Mouse (Mus musculus) ovary, postnatal 36 days (tissue): Measurements from ENCODE around the gene Neurl1b.

ENCODE experiments used
- DNase-seq: peaks from one replicate; pipeline ENCODE4 v3.0.0; 2022; ENCODE audit warnings: low spot score, mixed read lengths

The Neurl1b gene

DNA sequence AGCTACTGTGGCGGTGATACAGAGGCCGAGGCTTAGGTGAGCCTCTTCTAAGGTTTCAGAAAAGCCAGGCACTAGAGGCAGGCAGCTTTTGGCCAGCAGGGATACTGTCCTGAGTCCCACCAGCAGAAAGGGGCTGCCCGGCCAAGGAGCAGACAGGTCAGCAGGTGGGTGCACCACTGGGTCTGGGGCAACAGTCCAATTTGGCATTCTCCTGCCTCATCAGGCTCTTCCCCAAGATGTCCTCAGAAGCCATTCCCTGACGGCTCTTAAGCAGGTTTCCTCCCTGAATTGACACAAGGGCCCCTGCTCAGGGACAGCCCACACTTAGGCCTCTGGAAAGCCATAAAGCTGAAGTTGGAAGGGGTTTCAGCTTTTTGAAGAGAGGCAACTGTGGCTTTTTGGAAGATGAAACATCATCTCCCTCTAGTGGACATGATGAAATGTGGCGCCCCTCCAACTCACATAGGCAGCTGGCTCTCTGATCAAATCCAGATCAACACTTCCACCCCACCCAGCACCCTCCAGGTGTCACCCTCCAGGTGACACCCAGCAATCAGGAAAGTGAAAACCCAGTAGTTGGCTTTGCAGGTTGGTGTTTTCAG is 37.8 kb downstream of the Neurl1b start:
- DNase-seq = peak; percentile 39

DNA sequence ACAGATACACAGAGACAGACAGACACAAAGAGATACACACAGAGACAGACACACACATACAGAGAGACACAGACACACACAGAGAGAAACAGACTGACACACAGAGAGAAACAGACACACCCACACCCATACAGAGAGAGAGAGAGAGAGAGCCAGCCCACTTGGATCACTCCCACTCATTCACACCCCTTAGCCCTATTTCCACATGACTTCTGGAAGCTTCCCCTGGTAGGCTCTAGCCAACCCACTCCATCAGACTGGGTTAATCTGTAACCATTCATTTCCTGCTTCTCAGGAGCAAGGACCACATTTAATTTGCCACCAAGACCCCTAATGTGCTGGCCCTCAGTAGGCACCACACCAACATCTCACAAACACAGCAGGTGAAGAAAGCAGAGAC is 42.9 kb downstream of the Neurl1b start:
- no peak for DNase-seq

DNA sequence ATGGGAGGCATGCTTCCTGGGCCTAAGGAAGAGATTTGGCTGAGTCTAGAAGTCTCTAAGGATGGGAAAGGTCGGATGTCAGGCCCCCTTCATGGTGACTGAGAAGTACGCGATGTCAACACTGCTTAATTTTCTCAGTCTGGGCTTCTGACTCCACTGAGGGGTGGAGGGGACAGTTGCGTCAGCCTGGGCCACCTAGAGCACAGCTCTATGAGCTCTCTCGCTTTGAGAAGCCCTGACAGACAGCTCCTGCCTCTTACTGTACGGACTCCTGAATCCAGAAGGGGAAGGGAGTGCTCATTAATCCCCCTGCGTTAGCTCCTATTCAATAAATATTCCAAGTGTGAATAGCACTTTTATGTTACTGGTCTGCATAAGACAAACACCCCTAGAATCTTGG is 43.4 kb downstream of the Neurl1b start:
- no peak for DNase-seq

DNA sequence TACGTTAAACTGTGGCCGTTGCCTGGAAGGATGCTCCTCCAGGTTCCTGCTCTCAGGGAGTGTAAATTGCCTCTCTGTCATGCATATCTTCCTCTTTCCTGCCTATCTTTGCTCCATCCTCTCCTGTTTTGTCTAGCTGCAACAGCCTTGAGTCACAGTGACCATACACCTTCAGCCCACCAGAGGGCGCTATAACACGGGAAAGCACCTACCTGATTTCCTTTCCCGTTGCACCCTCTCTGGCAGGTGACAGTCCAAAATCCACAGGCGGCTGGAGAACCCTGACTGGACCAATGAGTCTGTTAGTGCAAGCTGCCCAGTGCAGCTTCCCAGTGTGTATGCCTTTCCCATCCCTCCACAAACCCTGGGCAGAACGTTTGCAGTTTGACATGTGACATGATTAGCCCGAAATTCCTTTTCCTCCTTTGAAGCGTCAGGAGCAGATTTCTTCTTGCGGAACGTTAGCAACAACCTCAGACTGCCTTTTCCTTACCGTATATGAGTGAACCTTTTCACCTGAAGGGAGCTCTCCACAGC is 48.1 kb downstream of the Neurl1b start:
- peak; percentile 70 for DNase-seq

DNA sequence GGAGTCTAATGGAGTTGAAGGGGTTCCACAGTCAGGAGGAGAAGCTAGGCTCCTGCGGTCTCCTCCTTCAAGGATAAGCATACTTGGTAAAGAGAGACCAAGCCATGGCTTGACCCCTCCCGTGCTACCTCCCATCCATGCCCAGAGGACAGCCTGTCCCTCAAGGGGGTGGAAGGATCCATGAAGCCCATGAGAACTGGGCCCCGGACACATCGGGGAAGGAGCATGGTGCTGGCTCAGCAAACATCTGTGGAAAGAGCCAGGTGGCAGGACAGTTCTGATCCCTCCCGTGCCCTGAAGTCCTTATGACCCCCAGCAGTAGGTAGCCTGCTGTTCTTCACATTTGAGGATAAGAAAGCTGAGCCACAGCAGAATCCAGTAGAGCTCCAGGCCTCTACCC is 48.8 kb downstream of the Neurl1b start:
- no peak for DNase-seq

DNA sequence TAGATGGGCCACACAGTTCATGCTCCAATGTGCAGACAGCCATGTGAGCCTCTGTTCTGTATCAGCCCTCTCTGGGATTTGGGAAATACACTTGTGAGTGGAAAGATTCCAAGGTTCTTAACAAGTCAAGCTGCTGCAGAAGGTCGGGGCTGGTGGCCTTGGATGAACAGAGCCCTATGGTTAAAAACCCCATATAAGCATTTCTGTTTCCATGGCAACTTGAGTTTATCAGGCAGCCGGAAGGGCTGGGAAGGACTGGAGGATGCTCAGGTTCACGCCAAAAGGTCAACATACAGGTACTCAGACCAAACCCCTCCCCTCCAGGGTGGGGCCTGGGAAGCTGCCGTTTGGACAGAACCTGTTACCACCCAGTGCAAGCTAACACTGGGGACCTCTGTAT is 49.4 kb downstream of the Neurl1b start:
- no peak for DNase-seq

DNA sequence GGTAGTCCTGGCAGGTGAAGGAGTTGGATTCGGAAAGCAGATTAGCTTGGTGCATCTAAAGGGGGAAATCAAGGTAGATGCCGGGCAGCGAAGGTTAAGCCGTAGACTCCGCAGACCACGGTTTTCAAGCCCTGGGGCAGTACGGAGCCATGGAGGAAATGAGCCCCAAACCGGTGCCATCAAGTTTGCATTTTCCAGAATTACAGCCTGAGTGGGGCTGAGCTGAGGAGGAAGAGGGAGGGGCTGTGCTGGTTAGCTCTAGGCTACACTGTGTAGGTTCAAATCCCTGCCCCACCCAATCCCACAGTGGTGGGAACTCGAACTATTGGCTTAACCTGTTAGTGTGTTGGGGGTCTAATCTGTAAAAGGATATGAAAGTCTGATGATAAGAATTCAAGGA is 49.9 kb downstream of the Neurl1b start:
- DNase-seq = no peak

DNA sequence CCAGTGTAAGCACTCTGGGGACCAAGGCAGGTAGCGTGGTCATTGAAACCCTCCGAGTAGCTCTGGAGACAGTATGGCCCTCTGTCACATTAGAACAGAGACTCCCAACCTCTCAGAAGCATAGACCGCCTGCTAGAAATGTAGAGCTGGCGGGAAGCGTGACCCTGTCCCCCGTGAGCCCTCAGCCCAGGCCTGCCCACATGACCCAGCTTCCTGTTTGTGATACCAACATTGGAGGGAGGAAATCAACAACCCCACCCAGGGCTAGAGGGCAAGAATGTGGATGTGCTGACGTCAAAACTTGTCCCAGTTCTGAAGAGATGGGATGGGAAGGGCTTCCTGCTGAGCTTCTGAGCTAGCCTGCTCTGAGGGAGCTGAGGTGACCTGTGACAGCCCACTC is 50.3 kb downstream of the Neurl1b start:
- no peak for DNase-seq

DNA sequence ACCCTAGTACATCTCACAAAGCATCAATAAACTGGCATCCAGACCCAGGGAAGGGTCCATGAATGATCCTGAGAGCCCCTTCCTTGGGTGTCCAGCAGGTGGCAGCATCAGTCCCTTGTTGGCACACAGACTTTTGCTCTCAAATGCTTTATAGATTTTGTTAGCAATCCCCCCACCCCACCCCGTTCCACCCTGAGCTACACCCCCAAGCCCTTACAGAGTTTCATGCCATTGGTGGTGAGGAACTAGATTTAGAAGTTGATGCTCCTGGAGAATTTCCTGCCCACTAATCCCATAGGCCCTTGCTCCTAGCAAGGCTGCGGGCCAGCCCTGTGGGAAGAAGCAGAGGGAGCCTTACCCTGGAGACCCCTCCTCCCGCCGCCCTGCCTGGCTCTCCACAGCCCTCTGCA is 52.1 kb downstream of the Neurl1b start:
- DNase-seq = peak; percentile 74

DNA sequence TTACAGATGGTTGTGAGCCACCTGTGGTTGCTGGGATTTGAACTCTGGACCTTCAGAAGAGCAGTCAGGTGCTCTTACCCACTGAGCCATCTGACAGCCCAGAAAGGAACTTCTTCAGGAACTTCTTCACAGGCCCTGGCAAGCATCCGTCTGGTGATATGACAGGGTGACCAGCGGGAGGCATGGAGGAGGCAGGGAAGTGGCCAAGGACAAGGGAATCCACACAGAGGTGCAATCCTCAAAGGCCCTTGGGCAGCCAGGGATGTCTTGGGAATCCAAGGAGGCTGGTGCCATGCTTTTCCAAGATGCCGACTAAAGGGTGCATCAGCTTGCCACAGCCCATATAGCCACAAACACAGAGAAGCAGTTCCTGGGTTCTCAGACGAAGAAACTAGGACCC is 53.0 kb downstream of the Neurl1b start:
- DNase-seq = no peak

DNA sequence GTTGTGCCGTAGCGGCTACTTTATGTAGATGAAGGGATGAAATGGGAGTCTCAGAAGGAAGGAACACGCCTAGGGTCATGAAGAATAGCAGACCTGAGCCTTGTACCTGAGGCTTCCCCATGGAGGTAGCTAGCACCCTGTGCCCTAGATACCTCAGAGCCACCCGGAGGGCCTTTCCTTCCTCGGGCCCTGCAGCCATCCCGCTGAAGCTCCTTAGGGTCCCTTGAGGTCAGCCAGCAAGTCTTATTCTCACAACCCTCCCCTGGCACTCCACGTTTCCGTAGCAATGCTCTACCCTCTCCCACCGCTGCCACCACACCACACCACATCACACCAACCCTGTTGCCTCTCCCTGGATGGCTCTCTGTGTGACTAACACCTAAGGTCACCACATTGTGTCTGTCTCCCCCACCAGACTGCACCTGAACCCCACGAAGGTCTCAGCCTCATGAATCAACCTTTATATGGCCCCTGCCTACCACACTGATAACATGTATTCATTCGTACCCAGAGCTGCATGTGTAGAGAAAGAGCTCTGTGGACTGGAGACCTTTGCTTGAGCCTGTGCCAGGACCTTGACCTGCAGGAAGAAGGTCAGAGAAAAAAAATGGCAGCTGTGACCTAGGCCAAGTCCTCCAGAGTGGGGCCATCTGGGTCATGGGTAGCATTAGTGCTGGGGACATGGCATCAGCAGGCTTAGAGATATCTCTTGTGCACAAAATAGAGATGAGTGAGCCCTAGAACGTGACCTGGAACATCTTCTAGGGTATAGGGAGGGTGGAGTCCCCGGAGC is 53.7 kb downstream of the Neurl1b start:
- no peak for DNase-seq

DNA sequence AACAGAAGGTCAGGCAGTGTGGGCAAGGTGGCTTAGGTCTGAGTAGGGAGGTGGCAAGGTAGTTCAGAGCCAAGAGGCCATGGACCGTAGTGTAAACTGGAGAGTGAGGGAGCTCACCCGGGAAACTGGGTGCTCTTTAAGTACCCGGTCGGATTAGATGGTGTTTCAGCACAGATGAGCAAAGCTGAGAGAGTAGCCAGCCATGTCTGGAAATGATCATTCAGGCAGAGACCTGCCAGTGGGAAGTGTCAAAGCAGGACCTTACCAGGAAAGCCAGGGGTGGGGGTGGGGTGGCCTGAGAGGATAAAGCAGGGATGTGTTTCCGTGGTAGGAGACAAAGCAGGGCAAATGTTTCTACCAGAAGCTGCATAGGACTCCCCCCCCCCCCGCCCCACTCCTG is 62.2 kb downstream of the Neurl1b start:
- no peak for DNase-seq

DNA sequence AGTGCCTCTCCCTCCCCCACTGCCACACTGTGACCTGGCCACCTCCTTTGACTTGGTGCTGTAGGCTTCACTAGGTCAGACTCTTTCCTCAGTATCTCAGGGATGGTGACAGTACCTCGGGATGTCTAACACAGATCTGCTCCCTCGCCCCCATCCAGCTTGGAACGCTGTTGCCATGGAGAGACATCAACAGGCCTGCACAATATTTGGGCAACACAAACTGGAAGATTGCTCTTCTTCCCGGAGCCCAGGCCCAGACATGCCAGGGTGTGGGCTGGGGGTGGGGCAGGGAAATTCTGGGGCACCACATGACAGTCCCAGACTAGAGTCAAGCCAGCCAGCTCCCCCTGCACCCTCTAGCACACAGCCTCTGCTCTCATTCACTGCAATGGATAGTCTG is 64.0 kb downstream of the Neurl1b start:
- DNase-seq = no peak

DNA sequence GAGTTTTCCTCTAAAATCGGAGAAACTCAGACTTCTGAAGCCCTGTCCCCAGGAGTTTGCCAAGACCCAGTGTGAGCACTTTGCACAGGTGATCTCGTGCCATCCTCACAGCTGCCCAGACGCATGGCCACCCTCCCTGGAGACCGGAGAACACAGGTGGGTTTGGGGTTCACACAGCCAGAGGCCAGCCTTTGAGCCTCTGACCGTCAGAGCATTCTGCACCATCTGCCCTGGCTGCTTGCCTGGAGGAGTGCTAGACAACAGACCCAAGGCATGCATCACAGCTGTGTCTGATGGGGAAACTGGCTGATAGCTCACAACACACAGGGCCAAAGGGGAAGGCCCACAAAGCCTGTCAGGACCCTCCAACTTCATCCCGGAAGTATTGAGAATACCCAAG is 65.0 kb downstream of the Neurl1b start:
- DNase-seq = no peak

DNA sequence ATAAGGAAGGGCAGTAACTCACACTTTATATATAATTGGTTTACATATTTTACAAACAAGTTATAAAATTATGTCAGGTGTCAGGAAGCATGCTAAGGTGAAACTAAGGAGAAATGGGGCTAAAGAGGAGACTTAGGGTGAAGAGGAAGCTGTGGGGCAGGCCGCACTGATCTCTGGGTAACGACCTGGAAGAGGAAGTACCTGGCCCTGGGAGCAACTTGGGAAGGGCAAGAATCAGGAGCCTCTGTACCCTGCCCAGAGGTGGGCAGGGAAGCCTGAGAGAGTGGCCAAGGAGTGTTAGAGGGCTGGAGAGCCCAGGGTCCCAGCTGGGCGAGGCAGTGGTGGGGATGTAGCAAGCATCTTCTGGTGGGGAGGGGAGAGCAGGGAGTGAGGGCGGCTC is 66.3 kb downstream of the Neurl1b start:
- DNase-seq = no peak

DNA sequence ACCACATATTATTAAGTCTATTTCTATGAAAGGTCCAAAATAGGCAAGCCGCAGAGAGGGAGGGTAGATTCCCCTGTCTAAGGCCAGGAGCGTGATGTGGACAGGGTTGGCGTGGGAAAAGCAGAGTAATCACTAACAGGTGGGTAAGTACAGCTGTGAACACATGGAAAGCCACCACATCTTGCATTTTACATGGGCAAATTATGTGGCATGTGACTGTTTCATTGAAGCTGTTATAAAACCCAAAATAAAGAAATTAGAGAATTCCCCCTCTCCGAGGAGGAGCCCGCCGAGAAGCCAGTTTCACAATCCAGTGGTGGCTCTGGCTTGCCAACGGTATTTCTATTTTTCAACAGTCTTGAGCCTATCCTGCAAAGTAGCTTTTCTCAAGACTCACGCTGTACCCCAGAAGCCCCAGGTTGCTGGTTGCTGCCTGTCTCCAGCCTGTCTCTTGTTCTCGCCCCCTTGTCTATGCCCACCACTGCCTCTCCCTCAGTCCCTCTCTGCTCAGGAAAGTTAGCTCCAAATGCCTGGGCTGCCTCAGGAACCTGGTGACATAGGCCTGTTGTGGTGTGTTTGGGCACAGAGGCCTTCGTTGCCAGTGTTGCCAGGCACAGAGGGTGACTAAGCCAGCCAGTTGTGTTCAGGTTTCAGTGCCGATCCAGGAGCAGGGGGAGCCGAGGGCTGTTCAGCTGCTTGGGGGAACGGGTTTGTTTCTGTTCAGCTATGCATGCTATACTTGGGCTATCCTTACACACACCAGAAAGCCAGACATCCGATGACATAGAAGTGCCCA is 70.2 kb downstream of the Neurl1b start:
- DNase-seq = no peak

DNA sequence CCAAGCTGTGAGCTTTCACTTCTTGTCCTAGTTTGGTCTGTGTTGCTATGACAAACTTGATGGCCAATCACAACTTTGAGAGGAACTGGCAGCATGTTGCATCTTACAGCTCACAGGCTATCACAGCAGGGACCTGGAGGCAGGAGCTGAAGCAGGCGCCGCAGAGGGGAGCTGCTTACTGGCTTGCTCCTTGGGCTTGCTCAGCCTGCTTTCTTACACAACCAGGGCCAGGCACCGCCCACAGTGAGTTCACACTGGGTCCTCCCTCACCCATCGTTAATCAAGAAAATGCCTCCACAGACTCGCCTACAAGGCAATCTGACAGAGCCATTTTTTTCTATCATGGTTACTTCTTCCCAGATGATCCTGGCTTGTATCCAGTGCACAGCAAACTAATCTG is 72.6 kb downstream of the Neurl1b start:
- DNase-seq = no peak

DNA sequence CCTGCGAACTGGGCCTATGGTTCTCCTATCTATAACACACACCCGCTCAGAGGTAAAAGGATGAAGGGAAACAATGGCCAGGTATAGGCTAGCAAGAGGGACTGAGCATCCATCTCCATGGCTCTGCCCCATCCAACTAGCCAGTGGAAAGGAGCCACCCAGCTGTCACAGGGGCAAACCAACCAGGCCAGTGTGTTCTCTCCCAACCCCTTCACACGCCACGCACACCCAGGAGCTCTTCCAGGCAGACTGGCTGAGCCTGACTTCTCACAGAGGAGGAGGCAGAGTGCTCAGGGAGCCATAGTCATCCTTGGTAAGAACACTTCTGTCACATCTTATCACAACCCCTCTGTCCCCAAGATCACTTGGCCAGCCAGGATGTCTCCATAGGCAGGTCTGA is 73.3 kb downstream of the Neurl1b start:
- no peak for DNase-seq

DNA sequence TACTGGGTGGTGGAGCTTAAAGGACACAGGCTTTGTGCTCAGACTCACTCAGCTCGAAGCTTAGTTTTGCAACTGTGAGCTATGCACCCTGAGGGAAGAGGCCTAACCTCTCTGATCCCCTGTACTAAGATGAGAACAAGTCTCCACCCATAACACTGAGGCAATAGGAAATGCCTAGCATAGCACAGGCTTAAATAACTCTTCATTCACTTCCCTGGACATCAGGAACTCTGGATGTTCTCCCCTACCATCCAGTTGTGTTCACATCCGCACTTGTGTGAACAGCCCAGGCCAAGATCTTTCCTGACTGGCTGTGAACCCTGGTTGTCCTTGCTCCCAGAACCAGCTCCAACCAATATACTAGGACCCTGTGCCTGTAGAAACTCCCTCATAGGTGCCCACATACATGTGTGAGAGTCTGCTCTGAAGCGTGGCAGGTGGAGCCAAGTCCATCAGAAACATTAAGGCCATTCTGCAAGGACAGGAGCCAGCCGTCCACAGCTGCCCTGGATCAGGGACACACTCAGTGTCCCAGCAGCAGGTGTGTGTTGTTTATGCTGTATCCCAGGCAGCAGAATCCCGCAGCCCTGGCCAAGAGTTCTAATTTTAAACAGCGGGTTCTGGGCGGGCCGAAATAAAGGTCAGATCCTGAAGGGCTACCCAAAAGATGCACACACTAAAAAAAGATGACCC is 74.2 kb downstream of the Neurl1b start:
- no peak for DNase-seq

DNA sequence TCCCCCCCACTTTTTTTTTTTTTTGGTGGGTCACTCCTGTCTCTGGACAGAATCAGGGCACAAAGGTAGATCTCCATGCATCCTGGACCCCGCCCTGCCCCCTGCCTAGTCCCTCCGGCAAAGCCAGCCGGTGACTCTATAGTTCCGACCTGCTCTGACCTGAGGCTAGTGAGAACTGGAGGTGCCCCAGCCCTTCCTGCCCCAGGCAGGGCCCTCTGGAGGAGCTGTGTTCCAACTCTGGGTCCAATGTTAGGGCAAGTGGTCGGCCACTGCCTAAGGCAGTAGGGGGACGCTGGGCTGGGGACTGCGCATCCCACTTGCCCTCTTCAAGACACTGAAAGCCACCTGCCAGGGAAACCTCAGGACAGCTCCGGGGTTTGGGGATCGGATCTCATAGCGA is 75.4 kb downstream of the Neurl1b start:
- no peak for DNase-seq

DNA sequence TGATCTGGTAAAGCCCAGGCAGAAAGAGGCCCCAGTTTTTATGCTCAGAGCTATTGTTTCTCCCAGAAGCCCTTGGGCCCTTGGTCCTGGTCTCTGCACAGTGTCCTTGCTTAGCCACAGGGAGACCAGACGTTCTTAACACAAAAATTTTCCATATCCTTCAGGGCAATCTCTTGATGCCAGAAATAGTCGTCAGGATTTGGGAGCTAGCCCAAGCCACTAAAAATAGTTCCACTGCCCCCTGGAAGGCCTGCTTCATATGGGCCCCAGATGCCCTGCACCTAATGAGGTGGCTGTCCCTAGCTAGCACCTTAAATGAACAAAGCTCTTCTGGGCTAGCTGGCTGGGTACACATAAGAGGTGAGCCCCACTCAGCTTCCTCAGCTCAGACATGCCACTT is 76.3 kb downstream of the Neurl1b start:
- DNase-seq = no peak

DNA sequence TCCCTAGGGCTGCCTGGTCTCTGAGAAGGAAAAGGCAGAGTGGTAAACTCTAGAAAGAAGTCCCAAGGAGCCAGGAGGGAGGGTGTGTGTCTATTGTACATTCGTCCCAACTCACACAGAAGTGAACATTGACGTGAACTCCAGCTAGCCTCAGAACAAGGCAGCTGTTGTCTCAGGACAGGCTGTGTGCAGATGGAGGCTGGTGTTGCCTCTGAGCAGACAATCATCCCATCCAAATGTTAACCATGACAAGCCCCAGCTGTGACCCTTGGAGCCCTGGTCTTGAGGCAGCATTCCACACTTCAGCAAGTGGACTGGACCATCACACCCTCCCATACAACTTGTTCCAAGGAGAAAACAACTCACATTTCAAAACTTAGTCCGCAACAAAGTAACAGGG is 77.6 kb downstream of the Neurl1b start:
- no peak for DNase-seq
